Mouse (Mus musculus): Measurements from ENCODE around the gene Klhl30. TPM values are rescaled to one million over a fixed set of nuclear protein-coding genes. Genes with fewer than 3 reads are reported as not detected.

The Klhl30 gene
- polyA plus RNA-seq, 1 experiment from 2014 or later, result 2.6 TPM

- Histone ChIP-seq H3K4me1 (ENCODE audit: control insufficient read depth, insufficient read depth, low read length) (no peaks in the 10 kb centered on the region), H3K4me2 (ENCODE audit: low read depth, low read length) (no peak overlapping the region), H3K9ac (ENCODE audit: low read length) (no peak overlapping the region), H3K36me3 (ENCODE audit: control insufficient read depth, insufficient read depth, low read length) (no peaks in the 10 kb centered on the region), H3K27me3 (ENCODE audit: control insufficient read depth, insufficient read depth, low read length) (no peaks in the 10 kb centered on the region; the same call in 1 of the 2 replicates), H3K4me3 (replicated peaks; ENCODE audit: low read length) (no peak overlapping the region), H3K9me3 (replicated peaks; ENCODE audit: control insufficient read depth, low read length) (no peaks in the 10 kb centered on the region), H3K27ac (ENCODE audit: low read length) (no peak overlapping the region)
- no peak; the same call in 1 of the 2 replicates for ATAC-seq (ENCODE audit: insufficient read depth, low FRiP score)
- WGBS, result 45% methylated on average over 23 of the region's 23 CpGs
These were observed 54.8 kb downstream of the Klhl30 start for GRCm38 (mm10) chr1:91405406-91406169.

DNA sequence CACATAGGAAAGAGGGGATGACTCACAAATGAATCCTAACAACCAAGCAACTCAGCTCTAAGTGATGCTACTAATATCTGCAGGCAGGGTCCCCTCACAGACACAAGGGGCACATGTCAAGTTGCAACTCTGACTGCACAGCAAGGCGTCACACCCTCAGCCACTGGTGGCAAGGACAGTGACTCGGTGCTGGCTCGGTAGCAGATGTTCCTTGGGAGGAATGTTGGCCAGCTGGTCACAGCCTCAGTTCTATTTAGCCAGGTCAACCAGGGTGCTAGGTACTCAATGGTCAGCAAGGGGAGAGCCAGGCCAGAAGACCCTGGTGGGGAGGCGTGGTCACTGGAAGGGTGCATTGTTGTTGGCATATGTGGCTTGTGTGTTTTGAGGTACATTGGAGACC is 57.0 kb downstream of the Klhl30 start:
- H3K36me3 ChIP-seq (ENCODE audit: control insufficient read depth, insufficient read depth, low read length), result no peaks in the 10 kb centered on the region

GRCm38 (mm10) chr1:91411631-91412285 is 60.9 kb downstream of the Klhl30 start:
- 66% methylated on average over 8 of the region's 8 CpGs for WGBS
- no peak for ATAC-seq (ENCODE audit: insufficient read depth, low FRiP score)

More for the DNA sequence above, 57.0 kb downstream of the Klhl30 start:
- Histone ChIP-seq H3K4me1 (ENCODE audit: control insufficient read depth, insufficient read depth, low read length) (peaks cover 8% of the 10 kb centered on the region; the same call in 1 of the 2 replicates), H3K9me3 (replicated peaks; ENCODE audit: control insufficient read depth, low read length) (no peaks in the 10 kb centered on the region), H3K4me2 (ENCODE audit: low read depth, low read length) (no peak overlapping the region), H3K4me3 (replicated peaks; ENCODE audit: low read length) (no peak overlapping the region), H3K9ac (ENCODE audit: low read length) (no peak overlapping the region), H3K27me3 (ENCODE audit: control insufficient read depth, insufficient read depth, low read length) (no peaks in the 10 kb centered on the region; the same call in 1 of the 2 replicates), H3K27ac (ENCODE audit: low read length) (no peak overlapping the region)
- WGBS, result 70% methylated on average over 4 of the region's 4 CpGs
- no peak for ATAC-seq (ENCODE audit: insufficient read depth, low FRiP score)

More at GRCm38 (mm10) chr1:91411631-91412285, 60.9 kb downstream of the Klhl30 start:
- H3K9me3 ChIP-seq (replicated peaks; ENCODE audit: control insufficient read depth, low read length), result no peaks in the 10 kb centered on the region
- peak overlapping the region; percentile 95 for H3K9ac ChIP-seq (ENCODE audit: low read length)
- H3K4me2 ChIP-seq (ENCODE audit: low read depth, low read length), result peak overlapping the region; percentile 98
- H3K36me3 ChIP-seq (ENCODE audit: control insufficient read depth, insufficient read depth, low read length), result no peaks in the 10 kb centered on the region
- peaks cover 26% of the 10 kb centered on the region for H3K4me1 ChIP-seq (ENCODE audit: control insufficient read depth, insufficient read depth, low read length)
- no peak overlapping the region for H3K27ac ChIP-seq (ENCODE audit: low read length)
- peak overlapping the region; percentile 93 for H3K4me3 ChIP-seq (replicated peaks; ENCODE audit: low read length)
- H3K27me3 ChIP-seq (ENCODE audit: control insufficient read depth, insufficient read depth, low read length), result no peaks in the 10 kb centered on the region; the same call in 1 of the 2 replicates

Other genes starting within 250 kb of the Klhl30 start
- 0.35 and 0.45 TPM in 2 replicates for gene Rbm44, start 205.9 kb upstream of the Klhl30 start, polyA plus RNA-seq (2015; fragmentation: Nextera tagmentation; extraction: Ambion mirVana)
- 6.6 and 8.6 TPM in 2 replicates for gene Ramp1, start 171.2 kb upstream of the Klhl30 start, polyA plus RNA-seq (2015; fragmentation: Nextera tagmentation; extraction: Ambion mirVana)
- 66.6 and 69.3 TPM in 2 replicates for gene Ube2f, start 100.7 kb upstream of the Klhl30 start, polyA plus RNA-seq (2015; fragmentation: Nextera tagmentation; extraction: Ambion mirVana)
- 18.1 and 18.2 TPM in 2 replicates for gene Scly, start 52.7 kb upstream of the Klhl30 start, polyA plus RNA-seq (2015; fragmentation: Nextera tagmentation; extraction: Ambion mirVana)
- gene Espnl, start 28.9 kb upstream of the Klhl30 start, polyA plus RNA-seq (2015; fragmentation: Nextera tagmentation; extraction: Ambion mirVana), result 0.03 TPM in 1 of 2 replicates, not detected in the other
- 2.1 and 3.6 TPM in 2 replicates for gene Erfe, start 15.4 kb downstream of the Klhl30 start, polyA plus RNA-seq (2015; fragmentation: Nextera tagmentation; extraction: Ambion mirVana)
- gene Ilkap, start 47.8 kb downstream of the Klhl30 start, polyA plus RNA-seq (2015; fragmentation: Nextera tagmentation; extraction: Ambion mirVana), result 113 and 115 TPM in 2 replicates
- 58.6 and 67.2 TPM in 2 replicates for gene Hes6, start 63.0 kb downstream of the Klhl30 start, polyA plus RNA-seq (2015; fragmentation: Nextera tagmentation; extraction: Ambion mirVana)
- 7.7 and 8.9 TPM in 2 replicates for gene Per2, start 108.3 kb downstream of the Klhl30 start, polyA plus RNA-seq (2015; fragmentation: Nextera tagmentation; extraction: Ambion mirVana)
- gene Traf3ip1, start 143.6 kb downstream of the Klhl30 start, polyA plus RNA-seq (2015; fragmentation: Nextera tagmentation; extraction: Ambion mirVana), result 7.3 and 7.9 TPM in 2 replicates
- 3.8 and 5.2 TPM in 2 replicates for gene Asb1, start 189.5 kb downstream of the Klhl30 start, polyA plus RNA-seq (2015; fragmentation: Nextera tagmentation; extraction: Ambion mirVana)